Mouse (Mus musculus) embryonic fibroblast, embryonic 13.5 days (primary cell): Measurements from ENCODE around the gene Tnf.

Experiments used
- CTCF ChIP-seq: IDR thresholded peaks from 2 replicates; pipeline ENCODE4 v1.5.1; 2011; ENCODE audit warnings: mild to moderate bottlenecking, control low read depth, low read length, moderate library complexity, borderline replicate concordance; ENCODE audit not compliant: insufficient read depth
- POLR2A ChIP-seq: IDR thresholded peaks from 2 replicates; pipeline ENCODE4 v1.6.1; 2011; ENCODE audit warnings: low read depth, mild to moderate bottlenecking, control low read depth, low read length, moderate library complexity

GRCm38 (mm10) chr17:35168541-35169207, 33.1 kb downstream of the Tnf start:
- TF ChIP-seq CTCF (no peak), POLR2A (no peak)
